Mouse (Mus musculus) limb, embryonic 11.5 days (tissue): ENCODE data around the gene Usp33. TPM values are rescaled to one million over a fixed set of nuclear protein-coding genes. Genes with fewer than 3 reads are reported as not detected.

Source experiments
- ATAC-seq: fragments of 200-750 bp; cut with Nextera tagmentation; 2 replicates; pipeline ENCODE4 v1.8.0; 2017; ENCODE audit warnings: low read depth; ENCODE audit not compliant: insufficient number of reproducible peaks, low FRiP score, low TSS enrichment
- DNase-seq: peaks from one replicate; pipeline ENCODE4 v3.0.0-alpha.2; 2015; ENCODE audit warnings: low spot score
- H3K27ac ChIP-seq: fragments of 300-500 bp; sonication (generic); replicated peaks from 2 replicates; pipeline ENCODE4 v1.5.1; 2014; ENCODE audit warnings: low read depth, mild to moderate bottlenecking, low read length
- H3K27me3 ChIP-seq: fragments of 300-500 bp; sonication (generic); 2 replicates; pipeline ENCODE4 v1.6.1; 2014; ENCODE audit warnings: mild to moderate bottlenecking, low read length, mixed read lengths; ENCODE audit not compliant: control insufficient read depth, insufficient read depth
- H3K36me3 ChIP-seq: fragments of 300-500 bp; sonication (generic); 2 replicates; pipeline ENCODE4 v1.6.1; 2014; ENCODE audit warnings: mild to moderate bottlenecking, low read length, moderate library complexity, mixed read lengths; ENCODE audit not compliant: control insufficient read depth, insufficient read depth
- H3K4me1 ChIP-seq: fragments of 300-500 bp; sonication (generic); 2 replicates; pipeline ENCODE4 v1.6.1; 2014; ENCODE audit warnings: low read length, mixed read lengths; ENCODE audit not compliant: control insufficient read depth, insufficient read depth
- H3K4me2 ChIP-seq: fragments of 300-500 bp; sonication (generic); 2 replicates; pipeline ENCODE4 v1.6.1; 2014; ENCODE audit warnings: low read depth, mild to moderate bottlenecking, moderate library complexity; ENCODE audit not compliant: severe bottlenecking
- H3K4me3 ChIP-seq: fragments of 300-500 bp; sonication (generic); 2 replicates; pipeline ENCODE4 v1.5.1; 2014; ENCODE audit warnings: low read depth, low read length
- H3K9ac ChIP-seq: fragments of 300-500 bp; sonication (generic); 2 replicates; pipeline ENCODE4 v1.6.1; 2014; ENCODE audit warnings: mild to moderate bottlenecking, low read length
- H3K9me3 ChIP-seq: fragments of 300-500 bp; sonication (generic); 2 replicates; pipeline ENCODE4 v1.6.1; 2016; ENCODE audit warnings: low read length; ENCODE audit not compliant: control insufficient read depth
- WGBS: fragments of 180-500 bp; shearing (Covaris S2); extraction: QIAGEN DNeasy Blood & Tissue Kit; methylation state at CpG from one replicate; pipeline ENCODE4 v1.1.7; 2014; 5-methylcytosine and 5-hydroxymethylcytosine counted together
- polyA plus RNA-seq: library from polyadenylated mRNA; unstranded; fragments of >200 nt; fragmentation: Nextera tagmentation; extraction: Ambion mirVana; gene quantifications from 2 replicates; pipeline ENCODE4 v1.2.1, GENCODE M21; 2014

Gene Usp33
- polyA plus RNA-seq, 1 experiment from 2014 or later = 55.7 TPM

DNA sequence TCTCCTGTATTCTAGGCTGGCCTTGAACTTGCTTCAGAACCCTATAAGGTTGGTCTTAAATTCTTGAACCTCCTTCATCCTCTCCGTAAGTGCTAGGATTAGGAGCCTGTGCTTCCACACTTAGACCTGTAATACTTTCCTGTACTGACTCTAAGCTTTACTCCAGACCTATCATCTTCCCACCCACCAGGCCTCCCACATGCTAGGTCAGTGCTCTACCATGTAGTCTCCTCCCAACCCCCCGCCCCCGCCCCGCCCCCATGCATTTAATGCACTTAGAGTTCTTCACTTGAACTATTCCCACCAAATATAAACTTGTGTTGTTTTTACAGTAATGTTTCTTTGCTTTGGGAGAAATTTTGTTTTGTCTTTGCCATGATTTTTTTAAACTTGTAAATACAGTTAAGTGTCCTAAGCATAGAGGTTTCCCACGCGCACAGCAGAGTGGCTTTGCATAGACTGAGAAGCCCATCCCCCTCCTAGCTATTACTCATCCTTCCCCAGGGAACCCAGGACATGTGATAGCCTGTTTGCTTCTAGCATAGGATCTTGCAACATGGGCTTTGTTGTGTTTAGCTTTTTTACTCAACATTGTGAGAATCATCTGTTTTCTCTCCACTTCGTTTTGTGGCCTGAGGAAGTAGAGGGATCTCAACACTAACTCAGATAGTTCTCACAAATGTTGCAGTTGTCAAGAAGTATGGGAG is 55.8 kb downstream of the Usp33 start:
- ATAC-seq (no peak), DNase-seq (no peak)
- Histone ChIP-seq H3K9me3 (no peaks in the 10 kb centered on the region), H3K27ac (no peak overlapping the region), H3K4me1 (0 out of 2 replicates have a peak, but pooled peaks cover 4% of the 10 kb centered on the region), H3K9ac (no peak overlapping the region), H3K27me3 (no peaks in the 10 kb centered on the region), H3K4me2 (no peak overlapping the region), H3K4me3 (no peak overlapping the region), H3K36me3 (peaks cover 2% of the 10 kb centered on the region; the same call in 1 of the 2 replicates)
- WGBS = 79% methylated on average over 7 of the region's 7 CpGs

DNA sequence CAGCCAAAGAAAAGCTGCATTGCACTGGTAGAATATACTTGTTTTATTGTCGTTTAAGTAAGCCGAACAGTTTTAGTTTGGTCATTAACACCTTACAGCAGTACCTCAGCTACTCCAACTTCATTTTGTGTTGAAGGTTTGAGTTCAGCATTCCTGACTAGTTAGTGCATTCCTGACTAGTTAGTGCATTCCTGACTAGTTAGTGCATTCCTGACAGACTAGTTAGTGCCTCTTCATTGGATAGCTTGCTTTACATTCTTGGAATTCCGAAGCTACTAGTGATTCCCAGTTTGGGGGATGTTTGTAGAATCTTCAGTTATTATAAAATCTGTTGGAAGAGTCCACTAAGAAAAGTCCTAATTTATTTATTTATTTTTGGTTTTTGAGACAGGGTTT is 56.4 kb downstream of the Usp33 start:
- H3K36me3 ChIP-seq = peaks cover 2% of the 10 kb centered on the region; the same call in 1 of the 2 replicates
- H3K9ac ChIP-seq = no peak overlapping the region
- no peak for DNase-seq
- no peak overlapping the region for H3K27ac ChIP-seq
- H3K4me1 ChIP-seq = 0 out of 2 replicates have a peak, but pooled peaks cover 2% of the 10 kb centered on the region
- H3K4me3 ChIP-seq = no peak overlapping the region
- no peaks in the 10 kb centered on the region for H3K9me3 ChIP-seq
- 77% methylated on average over 3 of the region's 3 CpGs for WGBS
- H3K4me2 ChIP-seq = no peak overlapping the region
- H3K27me3 ChIP-seq = no peaks in the 10 kb centered on the region
- ATAC-seq = no peak

DNA sequence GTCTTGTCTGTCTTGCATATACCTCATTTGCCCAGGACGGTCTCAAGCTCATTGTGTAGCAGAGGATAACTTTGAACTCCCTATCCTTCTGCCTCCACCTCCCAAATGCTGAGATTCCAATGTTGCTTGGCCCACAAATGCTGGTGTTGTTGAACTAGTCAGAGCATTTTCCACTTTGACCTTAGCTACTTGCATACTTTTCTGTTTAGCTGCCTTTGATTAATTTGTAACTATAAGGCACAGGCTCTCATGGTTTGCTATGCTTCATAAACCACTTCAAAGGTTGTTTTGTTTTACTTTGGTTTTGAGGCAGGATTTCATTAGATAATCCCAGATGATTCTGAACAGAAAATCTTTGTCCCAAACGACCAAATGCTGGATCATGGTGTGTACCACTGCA is 57.5 kb downstream of the Usp33 start:
- H3K4me2 ChIP-seq = no peak overlapping the region
- no peaks in the 10 kb centered on the region for H3K4me1 ChIP-seq
- DNase-seq (no peak), ATAC-seq (no peak)
- WGBS = 79% methylated on average over 2 of the region's 2 CpGs
- no peak overlapping the region for H3K9ac ChIP-seq
- no peaks in the 10 kb centered on the region for H3K9me3 ChIP-seq
- H3K4me3 ChIP-seq = no peak overlapping the region
- no peaks in the 10 kb centered on the region for H3K27me3 ChIP-seq
- peaks cover 2% of the 10 kb centered on the region; the same call in 1 of the 2 replicates for H3K36me3 ChIP-seq
- no peak overlapping the region for H3K27ac ChIP-seq

DNA sequence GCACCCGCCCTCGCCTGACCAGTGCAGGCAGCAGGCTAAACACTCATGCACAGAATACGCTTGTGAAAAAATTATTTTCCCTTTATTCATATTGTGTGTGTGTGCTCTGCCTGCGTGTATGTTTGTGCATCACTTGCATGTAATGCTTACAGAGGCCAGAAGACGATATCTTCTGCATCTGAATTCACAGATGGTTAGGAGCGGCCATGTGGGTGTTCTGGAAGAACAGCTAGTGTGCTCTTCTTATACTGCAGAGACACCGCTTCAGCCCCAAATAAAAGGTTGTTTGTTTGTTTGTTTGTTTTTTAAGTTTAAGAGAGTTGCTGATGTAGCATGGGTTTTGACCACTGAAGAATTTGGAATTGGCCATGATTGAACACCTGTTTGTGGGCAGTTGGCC is 59.1 kb downstream of the Usp33 start:
- H3K4me2 ChIP-seq = no peak overlapping the region
- H3K9me3 ChIP-seq = no peaks in the 10 kb centered on the region
- DNase-seq = no peak
- no peak overlapping the region for H3K4me3 ChIP-seq
- WGBS = 92% methylated on average over 7 of the region's 7 CpGs
- H3K9ac ChIP-seq = no peak overlapping the region
- ATAC-seq = no peak
- H3K4me1 ChIP-seq = no peaks in the 10 kb centered on the region
- H3K36me3 ChIP-seq = no peaks in the 10 kb centered on the region
- H3K27me3 ChIP-seq = no peaks in the 10 kb centered on the region
- no peak overlapping the region for H3K27ac ChIP-seq

DNA sequence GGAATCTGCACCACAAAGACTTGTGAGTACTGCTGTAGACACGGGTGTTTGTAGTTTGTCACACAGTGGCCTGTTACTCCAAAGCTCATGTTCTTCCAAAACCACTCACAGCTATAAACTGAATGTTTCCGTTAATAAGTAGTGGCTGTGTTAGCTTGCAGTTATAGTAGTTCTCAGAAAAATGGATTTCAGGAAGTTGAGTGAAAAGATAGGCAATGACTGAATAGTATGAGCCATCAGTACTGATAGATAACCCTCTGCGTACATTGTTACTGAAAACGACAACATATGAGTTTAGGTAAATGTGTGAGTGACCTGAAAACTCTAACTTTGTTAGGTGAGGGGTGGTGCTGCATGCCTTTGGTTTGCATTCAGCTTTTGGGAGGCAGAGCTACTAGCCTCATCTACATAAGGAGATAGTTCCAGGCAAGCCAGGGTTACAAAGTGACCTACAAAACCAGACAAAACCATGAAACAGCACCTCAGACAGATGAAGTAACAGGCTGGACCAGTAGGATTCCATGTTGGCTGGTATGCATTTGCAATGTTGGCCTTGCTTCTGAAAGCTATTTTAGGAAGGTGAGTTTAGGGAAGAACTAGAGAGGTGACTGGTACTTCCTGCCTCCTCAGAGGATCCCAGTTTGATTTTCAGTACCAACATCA is 59.8 kb downstream of the Usp33 start:
- ATAC-seq = no peak
- no peak overlapping the region for H3K4me2 ChIP-seq
- 83% methylated on average over 4 of the region's 4 CpGs for WGBS
- no peaks in the 10 kb centered on the region for H3K27me3 ChIP-seq
- no peak overlapping the region for H3K9ac ChIP-seq
- no peaks in the 10 kb centered on the region for H3K36me3 ChIP-seq
- H3K9me3 ChIP-seq = no peaks in the 10 kb centered on the region
- no peak overlapping the region for H3K4me3 ChIP-seq
- no peaks in the 10 kb centered on the region for H3K4me1 ChIP-seq
- no peak overlapping the region for H3K27ac ChIP-seq
- DNase-seq = no peak

DNA sequence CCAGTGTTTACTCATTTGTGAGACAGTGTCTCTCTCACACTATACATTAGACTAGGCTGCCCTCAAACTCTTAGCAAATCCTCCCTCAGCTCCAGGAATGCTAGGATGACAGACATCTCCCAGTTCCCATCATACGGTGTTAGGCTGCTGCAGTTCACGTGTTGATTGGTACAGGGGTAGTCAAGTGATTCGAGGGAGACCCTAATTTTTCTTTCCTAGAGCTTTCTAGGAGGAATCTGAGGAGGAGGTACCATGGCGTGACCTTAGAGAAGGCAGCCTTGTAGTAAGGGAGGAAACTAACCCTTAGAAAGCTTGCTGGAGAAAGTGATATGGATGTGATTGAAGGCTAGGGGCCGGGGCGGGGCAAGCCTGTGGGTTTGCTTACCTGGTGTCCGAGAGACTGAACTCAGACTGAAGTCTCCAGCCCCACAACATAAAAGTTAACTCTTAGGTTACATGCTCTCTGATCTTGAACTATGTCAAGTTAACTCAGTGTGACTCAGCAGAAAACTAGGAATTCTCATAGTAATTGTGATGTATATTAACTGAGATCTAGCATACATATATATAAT is 64.8 kb downstream of the Usp33 start:
- H3K4me1 ChIP-seq = no peaks in the 10 kb centered on the region
- H3K27ac ChIP-seq = no peak overlapping the region
- no peak overlapping the region for H3K4me3 ChIP-seq
- ATAC-seq (no peak), DNase-seq (no peak)
- H3K4me2 ChIP-seq = no peak overlapping the region
- no peak overlapping the region for H3K9ac ChIP-seq
- no peaks in the 10 kb centered on the region for H3K27me3 ChIP-seq
- no peaks in the 10 kb centered on the region for H3K9me3 ChIP-seq
- H3K36me3 ChIP-seq = no peaks in the 10 kb centered on the region
- WGBS = 83% methylated on average over 7 of the region's 7 CpGs

DNA sequence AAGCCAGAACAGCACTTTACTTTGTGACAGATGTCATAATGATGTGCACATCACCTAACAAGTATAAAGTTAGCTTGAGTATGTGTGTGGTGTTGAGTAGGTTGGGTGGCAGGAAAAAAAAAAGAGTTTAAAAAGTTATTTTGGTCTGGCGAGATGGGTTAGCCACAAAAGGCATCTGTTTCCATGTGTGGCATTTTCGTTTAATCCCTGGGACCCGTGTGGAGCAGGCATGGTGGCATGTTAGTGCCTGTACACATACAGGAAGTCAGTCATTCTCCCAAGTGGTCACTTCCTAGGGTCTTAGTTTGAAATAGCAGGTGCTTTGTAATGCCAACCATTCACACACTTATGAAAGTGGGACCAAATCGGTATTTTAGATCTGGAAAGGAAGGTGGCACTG is 66.1 kb downstream of the Usp33 start:
- Histone ChIP-seq H3K4me2 (no peak overlapping the region), H3K9ac (no peak overlapping the region), H3K9me3 (no peaks in the 10 kb centered on the region), H3K27me3 (no peaks in the 10 kb centered on the region), H3K4me1 (no peaks in the 10 kb centered on the region), H3K27ac (no peak overlapping the region), H3K36me3 (no peaks in the 10 kb centered on the region), H3K4me3 (no peak overlapping the region)
- 87% methylated on average over 4 of the region's 4 CpGs for WGBS
- ATAC-seq (no peak), DNase-seq (no peak)

DNA sequence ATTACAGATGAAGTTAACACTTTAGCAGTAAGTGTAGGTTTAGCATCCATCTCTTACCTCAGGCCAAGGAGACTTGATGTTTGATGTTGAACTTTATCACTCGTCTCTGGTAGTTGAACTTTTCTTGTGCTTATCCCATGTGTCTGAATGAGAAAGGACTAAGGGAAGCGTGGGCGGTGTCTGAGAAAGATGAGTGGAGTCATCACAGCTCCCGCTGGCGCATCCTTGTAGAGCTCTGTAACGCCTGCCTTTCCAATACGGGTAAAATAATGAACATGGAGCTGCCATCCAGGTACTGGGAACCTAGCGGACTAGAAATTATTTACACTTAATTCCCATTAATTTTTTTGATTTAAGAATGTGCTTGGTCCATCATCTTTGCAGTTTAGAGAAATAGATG is 82.6 kb downstream of the Usp33 start:
- H3K27me3 ChIP-seq = no peaks in the 10 kb centered on the region
- 93% methylated on average over 8 of the region's 8 CpGs for WGBS
- ATAC-seq = no peak
- no peak overlapping the region for H3K4me3 ChIP-seq
- peaks cover 12% of the 10 kb centered on the region; the same call in 1 of the 2 replicates for H3K36me3 ChIP-seq
- H3K4me1 ChIP-seq = no peaks in the 10 kb centered on the region
- H3K9me3 ChIP-seq = no peaks in the 10 kb centered on the region
- no peak overlapping the region for H3K27ac ChIP-seq
- DNase-seq = no peak
- no peak overlapping the region for H3K4me2 ChIP-seq
- H3K9ac ChIP-seq = no peak overlapping the region
